Mouse (Mus musculus): ENCODE data around the gene Map3k1.

GRCm38 (mm10) chr13:111818216-111818903 lies 9.6 kb upstream of the Map3k1 start:
- no peak for TF ChIP-seq CTCF (IDR thresholded peaks at IDR 0.05; ENCODE audit: low read depth, low read length)
- TF ChIP-seq POLR2A (IDR thresholded peaks at IDR 0.05; ENCODE audit: borderline replicate concordance, low read depth, low read length): no peak

All from bone marrow macrophage, adult 2 months (primary cell).